Mouse (Mus musculus): ENCODE data around the gene Tm2d3. TPM values are rescaled to one million over a fixed set of nuclear protein-coding genes. Genes with fewer than 3 reads are reported as not detected.
A peak's percentile ranks its signal among the peaks of the same experiment; 100 is the strongest.

The Tm2d3 gene
- polyA plus RNA-seq (2015; fragmentation: Nextera tagmentation; extraction: Ambion mirVana), result 108 and 119 TPM in 2 replicates

- H3K4me3 ChIP-seq (replicated peaks; ENCODE audit: low read depth, low read length), result no peak within 1 kb of the TSS
- no peak for ATAC-seq (replicated peaks; ENCODE audit: low FRiP score, low read depth)
- no peaks in the 10 kb centered on the region for H3K9me3 ChIP-seq (replicated peaks; ENCODE audit: low read length)
Observed at GRCm38 (mm10) chr7:65690869-65691268, at the start of gene Tm2d3. Gene Tm2d3 (plus strand): TSS chr7:65691169.

GRCm38 (mm10) chr7:65642371-65643304 lies 48.3 kb upstream of the Tm2d3 start:
- H3K36me3 ChIP-seq (ENCODE audit: insufficient read depth, low read length), result no peaks in the 10 kb centered on the region
- no peak overlapping the region for H3K4me3 ChIP-seq (replicated peaks; ENCODE audit: low read depth, low read length)
- ATAC-seq (replicated peaks; ENCODE audit: low FRiP score, low read depth) (no peak), DNase-seq (ENCODE audit: low spot score) (peak; percentile 43)
- H3K4me1 ChIP-seq (replicated peaks; ENCODE audit: insufficient read depth, low read length), result no peaks in the 10 kb centered on the region
- 71% methylated on average over 6 of the region's 6 CpGs for WGBS
- H3K27me3 ChIP-seq (ENCODE audit: insufficient read depth, low read length), result no peaks in the 10 kb centered on the region
- H3K4me2 ChIP-seq (ENCODE audit: low read length), result no peak overlapping the region
- peak; percentile 61 for TF ChIP-seq CTCF (IDR thresholded peaks at IDR 0.05; ENCODE audit: low read depth)
- H3K9ac ChIP-seq (ENCODE audit: low read depth, low read length), result no peak overlapping the region
- no peak overlapping the region for H3K27ac ChIP-seq
- no peaks in the 10 kb centered on the region for H3K9me3 ChIP-seq (replicated peaks; ENCODE audit: low read length)

More at GRCm38 (mm10) chr7:65690869-65691268, at the start of gene Tm2d3:
- Histone ChIP-seq H3K27me3 (ENCODE audit: insufficient read depth, low read length) (no peaks in the 10 kb centered on the region), H3K36me3 (ENCODE audit: insufficient read depth, low read length) (0 out of 2 replicates have a peak, but pooled peaks cover 4% of the 10 kb centered on the region), H3K4me2 (ENCODE audit: low read length) (no peak within 1 kb of the TSS), H3K4me1 (replicated peaks; ENCODE audit: insufficient read depth, low read length) (peaks cover 7% of the 10 kb centered on the region), H3K27ac (no peak within 1 kb of the TSS), H3K9ac (ENCODE audit: low read depth, low read length) (no peak within 1 kb of the TSS)
- 88% methylated on average over 7 of the region's 7 CpGs for WGBS
- no peak for DNase-seq (ENCODE audit: low spot score)
- TF ChIP-seq CTCF (IDR thresholded peaks at IDR 0.05; ENCODE audit: low read depth), result no peak

GRCm38 (mm10) chr7:65643861-65644421 lies 47.0 kb upstream of the Tm2d3 start:
- DNase-seq (ENCODE audit: low spot score), result no peak
- H3K27me3 ChIP-seq (ENCODE audit: insufficient read depth, low read length), result no peaks in the 10 kb centered on the region
- H3K4me2 ChIP-seq (ENCODE audit: low read length), result peak overlapping the region; percentile 65
- no peak for ATAC-seq (replicated peaks; ENCODE audit: low FRiP score, low read depth)
- H3K27ac ChIP-seq, result no peak overlapping the region
- no peaks in the 10 kb centered on the region for H3K4me1 ChIP-seq (replicated peaks; ENCODE audit: insufficient read depth, low read length)
- peak overlapping the region; percentile 49; the same call in 1 of the 2 replicates for H3K4me3 ChIP-seq (replicated peaks; ENCODE audit: low read depth, low read length)
- 29% methylated on average over 6 of the region's 6 CpGs for WGBS
- H3K36me3 ChIP-seq (ENCODE audit: insufficient read depth, low read length), result no peaks in the 10 kb centered on the region
- H3K9me3 ChIP-seq (replicated peaks; ENCODE audit: low read length), result no peaks in the 10 kb centered on the region
- H3K9ac ChIP-seq (ENCODE audit: low read depth, low read length), result no peak overlapping the region
- TF ChIP-seq CTCF (IDR thresholded peaks at IDR 0.05; ENCODE audit: low read depth), result peak; percentile 39; the same call in 1 of the 2 replicates

GRCm38 (mm10) chr7:65644643-65645351 lies 46.2 kb upstream of the Tm2d3 start, which contains the start of gene Tarsl2:
Gene Tarsl2 (plus strand): TSS chr7:65644898.
- WGBS, result under 1% methylated on average over 63 of the region's 64 CpGs
- ATAC-seq (replicated peaks; ENCODE audit: low FRiP score, low read depth), result peak; percentile 97
- peak within 1 kb of the TSS; percentile 55 for H3K27ac ChIP-seq

GRCm38 (mm10) chr7:65645996-65646395 lies 45.0 kb upstream of the Tm2d3 start:
- no peaks in the 10 kb centered on the region for H3K9me3 ChIP-seq (replicated peaks; ENCODE audit: low read length)
- DNase-seq (ENCODE audit: low spot score) (no peak), ATAC-seq (replicated peaks; ENCODE audit: low FRiP score, low read depth) (no peak)
- no peak overlapping the region for H3K9ac ChIP-seq (ENCODE audit: low read depth, low read length)
- H3K4me2 ChIP-seq (ENCODE audit: low read length), result no peak overlapping the region
- H3K27ac ChIP-seq, result no peak overlapping the region
- H3K4me1 ChIP-seq (replicated peaks; ENCODE audit: insufficient read depth, low read length), result no peaks in the 10 kb centered on the region
- no peak overlapping the region for H3K4me3 ChIP-seq (replicated peaks; ENCODE audit: low read depth, low read length)
- H3K27me3 ChIP-seq (ENCODE audit: insufficient read depth, low read length), result no peaks in the 10 kb centered on the region
- H3K36me3 ChIP-seq (ENCODE audit: insufficient read depth, low read length), result no peaks in the 10 kb centered on the region
- 68% methylated on average over 8 of the region's 8 CpGs for WGBS
- no peak for TF ChIP-seq CTCF (IDR thresholded peaks at IDR 0.05; ENCODE audit: low read depth)

More at GRCm38 (mm10) chr7:65644643-65645351, 46.2 kb upstream of the Tm2d3 start, which contains the start of gene Tarsl2:
- H3K9me3 ChIP-seq (replicated peaks; ENCODE audit: low read length), result no peaks in the 10 kb centered on the region
- H3K36me3 ChIP-seq (ENCODE audit: insufficient read depth, low read length), result no peaks in the 10 kb centered on the region
- TF ChIP-seq CTCF (IDR thresholded peaks at IDR 0.05; ENCODE audit: low read depth), result peak; percentile 46; the same call in 1 of the 2 replicates
- H3K4me1 ChIP-seq (replicated peaks; ENCODE audit: insufficient read depth, low read length), result no peaks in the 10 kb centered on the region
- H3K9ac ChIP-seq (ENCODE audit: low read depth, low read length), result peak within 1 kb of the TSS; percentile 60
- peak; percentile 98 for DNase-seq (ENCODE audit: low spot score)
- peak within 1 kb of the TSS; percentile 49 for H3K4me3 ChIP-seq (replicated peaks; ENCODE audit: low read depth, low read length)
- no peaks in the 10 kb centered on the region for H3K27me3 ChIP-seq (ENCODE audit: insufficient read depth, low read length)
- H3K4me2 ChIP-seq (ENCODE audit: low read length), result peak within 1 kb of the TSS; percentile 65

GRCm38 (mm10) chr7:65650662-65651061 lies 40.3 kb upstream of the Tm2d3 start:
- Histone ChIP-seq H3K9ac (ENCODE audit: low read depth, low read length) (no peak overlapping the region), H3K36me3 (ENCODE audit: insufficient read depth, low read length) (0 out of 2 replicates have a peak, but pooled peaks cover 4% of the 10 kb centered on the region), H3K27me3 (ENCODE audit: insufficient read depth, low read length) (no peaks in the 10 kb centered on the region), H3K27ac (no peak overlapping the region), H3K4me3 (replicated peaks; ENCODE audit: low read depth, low read length) (no peak overlapping the region), H3K9me3 (replicated peaks; ENCODE audit: low read length) (no peaks in the 10 kb centered on the region), H3K4me2 (ENCODE audit: low read length) (no peak overlapping the region), H3K4me1 (replicated peaks; ENCODE audit: insufficient read depth, low read length) (no peaks in the 10 kb centered on the region)
- no peak for DNase-seq (ENCODE audit: low spot score)
- ATAC-seq (replicated peaks; ENCODE audit: low FRiP score, low read depth), result no peak
- no peak for TF ChIP-seq CTCF (IDR thresholded peaks at IDR 0.05; ENCODE audit: low read depth)
- 92% methylated on average over 4 of the region's 4 CpGs for WGBS
